Mouse (Mus musculus) lung, embryonic 15.5 days (tissue): ENCODE measurements at regions not wholly inside any gene's neighbourhood (a gene's known extent, or its start where the extent isn't known, plus 50 kb on each side); places are given as distances from the start of the nearest gene placed in this dataset.

ENCODE experiments used
- ATAC-seq: fragments of 200-750 bp; cut with Nextera tagmentation; 2 replicates; pipeline ENCODE4 v1.8.0; 2017; ENCODE audit warnings: moderate number of reproducible peaks, borderline replicate concordance; ENCODE audit not compliant: low FRiP score, low TSS enrichment; ENCODE audit errors: extremely low read depth
- H3K27ac ChIP-seq: fragments of 300-500 bp; sonication (generic); 2 replicates; pipeline ENCODE4 v1.5.1; 2015; ENCODE audit warnings: moderate library complexity, mild to moderate bottlenecking, inconsistent platforms
- H3K27me3 ChIP-seq: fragments of 300-500 bp; sonication (generic); 2 replicates; pipeline ENCODE4 v1.6.1; 2015; ENCODE audit warnings: inconsistent platforms
- H3K36me3 ChIP-seq: fragments of 300-500 bp; sonication (generic); 2 replicates; pipeline ENCODE4 v1.6.1; 2015; ENCODE audit warnings: inconsistent platforms
- H3K4me1 ChIP-seq: fragments of 300-500 bp; sonication (generic); 2 replicates; pipeline ENCODE4 v1.6.1; 2015; ENCODE audit warnings: inconsistent platforms
- H3K4me2 ChIP-seq: fragments of 300-500 bp; sonication (generic); 2 replicates; pipeline ENCODE4 v1.6.1; 2015; ENCODE audit warnings: inconsistent platforms, mild to moderate bottlenecking, moderate library complexity
- H3K4me3 ChIP-seq: fragments of 300-500 bp; sonication (generic); 2 replicates; pipeline ENCODE4 v1.5.1; 2015; ENCODE audit warnings: mild to moderate bottlenecking, inconsistent platforms
- H3K9ac ChIP-seq: fragments of 300-500 bp; sonication (generic); 2 replicates; pipeline ENCODE4 v1.6.1; 2015; ENCODE audit warnings: inconsistent platforms
- H3K9me3 ChIP-seq: fragments of 300-500 bp; sonication (generic); 2 replicates; pipeline ENCODE4 v1.6.1; 2016; ENCODE audit warnings: inconsistent platforms
- WGBS: fragments of 180-500 bp; shearing (Covaris S2); methylation state at CpG from one replicate; pipeline ENCODE4 v1.1.7; 2015; 5-methylcytosine and 5-hydroxymethylcytosine counted together

- H3K4me3 ChIP-seq, result no peak overlapping the region
- H3K9me3 ChIP-seq, result no peaks in the 10 kb centered on the region
- no peaks in the 10 kb centered on the region for H3K36me3 ChIP-seq
- H3K4me1 ChIP-seq, result no peaks in the 10 kb centered on the region
- no peak for ATAC-seq
- no peak overlapping the region for H3K9ac ChIP-seq
- H3K27ac ChIP-seq, result no peak overlapping the region
- WGBS, result 73% methylated on average over 11 of the region's 11 CpGs
- H3K27me3 ChIP-seq, result no peaks in the 10 kb centered on the region
- no peak overlapping the region for H3K4me2 ChIP-seq
Observed at GRCm38 (mm10) chr13:92911660-92912284, 67.2 kb downstream of the Mtx3 start.

DNA sequence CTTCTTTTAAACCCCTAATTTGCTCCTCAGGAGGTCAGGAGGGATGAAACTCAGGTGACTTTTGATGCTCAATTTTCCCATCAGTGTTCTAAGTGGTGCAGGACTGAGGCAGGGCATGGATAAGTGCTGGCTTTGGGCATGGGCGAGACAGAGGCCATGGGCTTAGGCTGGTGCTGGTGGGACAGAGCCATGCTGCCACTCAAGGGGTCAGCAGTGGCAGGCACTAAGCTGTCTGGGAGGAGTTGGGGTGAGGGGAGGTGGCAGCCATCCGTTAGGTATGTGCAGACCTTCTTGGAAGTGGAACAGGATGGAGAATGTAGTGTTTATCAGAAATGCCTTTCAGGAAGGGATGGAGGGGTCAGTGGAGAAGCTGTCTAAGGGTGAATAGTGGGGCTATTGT is 68.1 kb downstream of the Mtx3 start:
- Histone ChIP-seq H3K9ac (no peak overlapping the region), H3K36me3 (no peaks in the 10 kb centered on the region), H3K9me3 (no peaks in the 10 kb centered on the region), H3K27ac (no peak overlapping the region), H3K4me3 (no peak overlapping the region), H3K4me1 (no peaks in the 10 kb centered on the region), H3K27me3 (no peaks in the 10 kb centered on the region), H3K4me2 (no peak overlapping the region)
- ATAC-seq, result no peak
- 45% methylated on average over 2 of the region's 2 CpGs for WGBS

GRCm38 (mm10) chr13:92914631-92915030 is 70.1 kb downstream of the Mtx3 start:
- Histone ChIP-seq H3K9ac (no peak overlapping the region), H3K4me2 (no peak overlapping the region), H3K9me3 (no peaks in the 10 kb centered on the region), H3K36me3 (no peaks in the 10 kb centered on the region), H3K27me3 (no peaks in the 10 kb centered on the region), H3K27ac (no peak overlapping the region), H3K4me3 (no peak overlapping the region), H3K4me1 (no peaks in the 10 kb centered on the region)
- whole genome bisulfite sequencing, result 80% methylated on average over 3 of the region's 3 CpGs
- no peak for ATAC-seq

DNA sequence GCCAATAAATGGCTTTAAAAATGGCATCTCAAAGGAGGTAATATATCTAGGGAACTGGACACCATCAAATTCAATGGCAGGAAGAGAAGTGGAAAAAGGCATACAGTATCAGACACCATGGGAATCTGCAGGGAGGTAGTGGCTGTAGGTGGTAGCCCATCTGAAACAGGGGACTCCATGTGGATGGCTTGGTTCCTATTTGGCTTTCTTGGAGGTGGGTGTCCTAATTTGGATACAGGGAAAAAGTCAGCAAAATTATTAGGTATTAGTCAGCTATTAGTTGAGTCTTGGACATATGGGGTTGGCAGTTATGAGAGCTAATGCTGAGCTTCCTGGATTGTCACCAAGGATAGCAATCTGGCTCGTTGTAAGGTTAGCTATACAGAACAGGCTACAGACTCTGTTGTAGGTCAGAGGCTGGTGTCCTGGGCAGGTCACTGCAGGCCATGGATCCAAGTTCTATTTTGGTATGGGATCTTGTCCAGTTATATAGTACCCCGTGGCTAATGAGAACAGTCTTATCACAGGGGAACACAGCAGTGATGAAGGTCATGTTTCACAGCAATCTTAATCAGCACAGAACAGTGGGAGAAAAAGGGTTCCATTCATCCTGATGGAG is 70.8 kb downstream of the Mtx3 start:
- Histone ChIP-seq H3K4me2 (no peak overlapping the region), H3K4me3 (no peak overlapping the region), H3K9ac (no peak overlapping the region), H3K27me3 (no peaks in the 10 kb centered on the region), H3K4me1 (no peaks in the 10 kb centered on the region), H3K36me3 (no peaks in the 10 kb centered on the region), H3K9me3 (no peaks in the 10 kb centered on the region), H3K27ac (no peak overlapping the region)
- 70% methylated on average over 2 of the region's 2 CpGs for WGBS
- no peak for ATAC-seq

DNA sequence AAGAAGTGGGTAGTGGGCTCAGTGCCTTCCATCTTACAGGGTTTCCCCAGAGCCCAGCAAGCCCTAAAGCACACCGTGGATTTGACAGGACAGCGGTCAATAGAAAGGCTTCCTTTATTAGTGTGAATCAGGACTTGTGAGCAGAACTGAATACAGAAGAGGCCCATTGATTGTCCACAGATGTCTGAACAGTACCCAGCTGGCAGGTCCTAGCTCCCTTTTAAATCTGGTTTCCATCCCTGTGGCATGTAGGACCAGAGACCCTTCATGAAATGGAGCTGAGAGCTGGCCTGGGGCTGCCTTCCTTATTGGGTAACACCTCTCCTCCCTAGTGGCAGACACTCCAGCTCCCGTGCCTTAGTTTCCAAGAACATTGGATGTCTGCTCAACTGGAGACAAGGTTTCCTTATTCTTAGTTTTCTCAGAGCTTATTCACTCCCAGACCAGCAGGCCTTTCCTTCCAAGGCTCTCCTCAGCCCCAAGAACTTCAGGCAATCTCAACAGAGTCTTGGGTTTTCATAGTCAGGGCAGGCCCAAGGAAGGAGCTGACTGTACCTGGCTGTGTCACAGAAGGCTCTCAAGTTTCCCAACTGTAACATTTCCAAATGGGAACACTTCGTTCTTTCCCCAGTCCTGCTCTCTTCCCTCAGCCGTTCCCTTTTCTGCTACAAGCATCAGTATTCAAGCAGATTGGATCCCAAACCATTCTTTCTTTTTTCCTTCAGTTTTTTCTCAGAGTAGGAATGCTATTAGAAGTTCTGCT is 71.6 kb downstream of the Mtx3 start:
- H3K27me3 ChIP-seq, result no peaks in the 10 kb centered on the region
- 90% methylated on average over 5 of the region's 5 CpGs for WGBS
- no peak overlapping the region for H3K9ac ChIP-seq
- H3K27ac ChIP-seq, result no peak overlapping the region
- no peaks in the 10 kb centered on the region for H3K4me1 ChIP-seq
- no peak overlapping the region for H3K4me3 ChIP-seq
- no peaks in the 10 kb centered on the region for H3K36me3 ChIP-seq
- H3K9me3 ChIP-seq, result no peaks in the 10 kb centered on the region
- H3K4me2 ChIP-seq, result no peak overlapping the region
- ATAC-seq, result no peak

- no peak overlapping the region for H3K27ac ChIP-seq
- no peak for ATAC-seq
- no peak overlapping the region for H3K9ac ChIP-seq
- no peaks in the 10 kb centered on the region for H3K27me3 ChIP-seq
- 73% methylated on average over 2 of the region's 2 CpGs for WGBS
- no peaks in the 10 kb centered on the region for H3K9me3 ChIP-seq
- H3K36me3 ChIP-seq, result no peaks in the 10 kb centered on the region
- H3K4me3 ChIP-seq, result no peak overlapping the region
- H3K4me1 ChIP-seq, result no peaks in the 10 kb centered on the region
- H3K4me2 ChIP-seq, result no peak overlapping the region
Observed at GRCm38 (mm10) chr13:92919882-92920281, 75.3 kb downstream of the Mtx3 start.

DNA sequence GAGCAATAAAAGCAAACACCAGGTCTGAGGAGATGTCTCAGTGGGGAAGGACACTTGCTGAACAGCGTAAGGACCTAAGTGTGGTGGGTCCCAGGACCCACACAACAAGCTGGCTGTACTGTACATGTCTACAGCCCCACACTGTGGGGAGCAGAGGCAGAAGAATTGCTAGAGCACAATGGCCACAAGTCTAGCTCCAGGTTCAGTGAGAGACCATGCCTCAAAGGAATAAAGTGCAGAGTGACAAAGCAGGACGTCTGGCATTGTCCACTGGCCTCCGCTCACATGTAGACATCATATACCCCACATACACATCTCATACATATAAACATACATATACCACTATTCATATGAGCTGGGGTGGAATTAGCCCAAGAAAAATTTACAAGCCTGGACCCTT is 77.4 kb downstream of the Mtx3 start:
- ATAC-seq, result no peak
- 84% methylated on average over 3 of the region's 3 CpGs for WGBS
- no peaks in the 10 kb centered on the region for H3K27me3 ChIP-seq

DNA sequence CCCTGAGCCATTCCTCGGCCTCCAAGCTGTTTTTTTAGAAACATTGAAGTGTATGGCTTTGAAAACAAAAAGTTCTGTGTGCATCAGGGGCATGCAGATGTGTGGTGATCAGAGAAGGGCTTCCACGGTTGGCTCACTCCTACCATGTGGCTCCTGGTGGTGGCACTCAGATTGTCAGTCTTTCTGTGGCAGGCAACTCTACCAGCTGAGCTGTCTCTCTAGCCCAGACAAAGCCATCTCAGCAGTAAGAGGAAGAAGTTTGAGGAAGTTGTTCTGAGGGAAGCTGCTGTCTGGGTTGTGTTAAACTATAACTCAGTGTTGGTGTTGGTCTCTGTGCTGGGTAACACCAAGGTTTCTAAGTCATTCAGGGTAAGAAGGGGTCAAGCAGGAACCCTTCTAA is 78.9 kb downstream of the Mtx3 start:
- Histone ChIP-seq H3K4me2 (no peak overlapping the region), H3K9ac (no peak overlapping the region), H3K27ac (no peak overlapping the region), H3K9me3 (no peaks in the 10 kb centered on the region), H3K27me3 (no peaks in the 10 kb centered on the region), H3K4me3 (no peak overlapping the region), H3K36me3 (no peaks in the 10 kb centered on the region), H3K4me1 (no peaks in the 10 kb centered on the region)
- no peak for ATAC-seq
- 80% methylated on average over 2 of the region's 2 CpGs for WGBS

More for the DNA sequence above, 77.4 kb downstream of the Mtx3 start:
- no peaks in the 10 kb centered on the region for H3K9me3 ChIP-seq
- no peak overlapping the region for H3K27ac ChIP-seq
- H3K36me3 ChIP-seq, result no peaks in the 10 kb centered on the region
- no peak overlapping the region for H3K4me3 ChIP-seq
- H3K9ac ChIP-seq, result no peak overlapping the region
- H3K4me2 ChIP-seq, result no peak overlapping the region
- H3K4me1 ChIP-seq, result no peaks in the 10 kb centered on the region

DNA sequence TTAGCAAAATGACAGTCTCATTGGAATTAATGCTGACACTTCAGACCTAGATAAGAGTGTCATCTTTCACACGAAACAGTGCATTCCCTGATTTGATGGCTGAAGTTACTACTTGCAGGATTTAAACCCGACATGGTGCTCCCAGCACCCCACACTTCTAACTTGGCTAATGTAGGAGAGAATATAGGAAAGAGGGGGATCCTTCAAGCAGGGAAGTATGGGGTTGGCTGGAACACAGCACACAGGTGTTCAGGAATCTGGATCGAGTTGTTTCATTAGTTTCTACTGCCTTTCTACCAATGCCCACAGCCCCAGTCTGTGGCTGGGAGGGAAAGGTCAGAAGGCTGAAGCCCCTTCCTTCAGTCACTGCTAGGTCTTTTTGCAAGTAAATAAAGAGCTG is 79.5 kb downstream of the Mtx3 start:
- Histone ChIP-seq H3K4me2 (no peak overlapping the region), H3K27ac (no peak overlapping the region), H3K9ac (no peak overlapping the region), H3K27me3 (no peaks in the 10 kb centered on the region), H3K36me3 (no peaks in the 10 kb centered on the region), H3K9me3 (no peaks in the 10 kb centered on the region), H3K4me3 (no peak overlapping the region), H3K4me1 (no peaks in the 10 kb centered on the region)
- WGBS, result 70% methylated on average over 3 of the region's 3 CpGs
- no peak for ATAC-seq

DNA sequence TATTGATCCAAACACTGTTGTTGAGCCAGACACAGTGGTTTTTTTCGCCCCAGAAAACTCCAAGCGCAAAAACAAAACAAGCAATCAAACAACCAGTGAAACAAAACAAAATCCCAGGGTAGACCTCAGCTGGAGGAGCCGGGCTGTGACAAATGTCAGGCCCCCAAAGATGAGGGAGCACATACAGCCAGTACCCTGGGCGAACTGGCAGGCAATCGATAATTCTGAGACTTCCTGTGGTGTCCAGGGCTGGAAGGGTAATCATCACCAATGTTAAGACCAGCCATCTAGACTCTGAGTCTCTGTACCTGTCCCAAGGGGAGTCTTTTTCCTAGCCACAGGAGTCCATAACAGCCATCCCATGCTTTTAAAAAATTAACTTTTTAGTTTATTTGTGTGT is 80.6 kb downstream of the Mtx3 start:
- Histone ChIP-seq H3K9me3 (no peaks in the 10 kb centered on the region), H3K4me3 (no peak overlapping the region), H3K9ac (no peak overlapping the region), H3K4me1 (no peaks in the 10 kb centered on the region), H3K27me3 (no peaks in the 10 kb centered on the region), H3K36me3 (no peaks in the 10 kb centered on the region), H3K27ac (no peak overlapping the region), H3K4me2 (no peak overlapping the region)
- ATAC-seq, result no peak
- 76% methylated on average over 5 of the region's 5 CpGs for WGBS

GRCm38 (mm10) chr13:92928551-92928950 is 84.0 kb downstream of the Mtx3 start:
- no peak overlapping the region for H3K4me3 ChIP-seq
- H3K9ac ChIP-seq, result no peak overlapping the region
- H3K27ac ChIP-seq, result no peak overlapping the region
- H3K4me1 ChIP-seq, result no peaks in the 10 kb centered on the region
- ATAC-seq, result no peak
- no peak overlapping the region for H3K4me2 ChIP-seq
- H3K9me3 ChIP-seq, result no peaks in the 10 kb centered on the region
- no peaks in the 10 kb centered on the region for H3K27me3 ChIP-seq
- 32% methylated on average over 1 of the region's 1 CpGs for WGBS
- H3K36me3 ChIP-seq, result no peaks in the 10 kb centered on the region

- WGBS, result 55% methylated on average over 2 of the region's 2 CpGs
- no peaks in the 10 kb centered on the region for H3K9me3 ChIP-seq
- no peaks in the 10 kb centered on the region for H3K4me1 ChIP-seq
- H3K27ac ChIP-seq, result no peak overlapping the region
- no peak for ATAC-seq
- no peak overlapping the region for H3K4me3 ChIP-seq
- no peaks in the 10 kb centered on the region for H3K27me3 ChIP-seq
- no peak overlapping the region for H3K9ac ChIP-seq
- no peaks in the 10 kb centered on the region for H3K36me3 ChIP-seq
- H3K4me2 ChIP-seq, result no peak overlapping the region
Observed at GRCm38 (mm10) chr13:92931696-92932095, 87.1 kb downstream of the Mtx3 start.
